Mouse (Mus musculus) lung, postnatal 0 days (tissue): ENCODE measurements around the gene Fto.

Experiments used
- CTCF ChIP-seq: IDR thresholded peaks from 2 replicates; pipeline ENCODE4 v1.5.1; 2016; ENCODE audit warnings: antibody characterized with exemption, mild to moderate bottlenecking
- EP300 ChIP-seq: IDR thresholded peaks from 2 replicates; pipeline ENCODE4 v1.6.1; 2016; ENCODE audit warnings: antibody characterized with exemption, mild to moderate bottlenecking, control low read depth

DNA sequence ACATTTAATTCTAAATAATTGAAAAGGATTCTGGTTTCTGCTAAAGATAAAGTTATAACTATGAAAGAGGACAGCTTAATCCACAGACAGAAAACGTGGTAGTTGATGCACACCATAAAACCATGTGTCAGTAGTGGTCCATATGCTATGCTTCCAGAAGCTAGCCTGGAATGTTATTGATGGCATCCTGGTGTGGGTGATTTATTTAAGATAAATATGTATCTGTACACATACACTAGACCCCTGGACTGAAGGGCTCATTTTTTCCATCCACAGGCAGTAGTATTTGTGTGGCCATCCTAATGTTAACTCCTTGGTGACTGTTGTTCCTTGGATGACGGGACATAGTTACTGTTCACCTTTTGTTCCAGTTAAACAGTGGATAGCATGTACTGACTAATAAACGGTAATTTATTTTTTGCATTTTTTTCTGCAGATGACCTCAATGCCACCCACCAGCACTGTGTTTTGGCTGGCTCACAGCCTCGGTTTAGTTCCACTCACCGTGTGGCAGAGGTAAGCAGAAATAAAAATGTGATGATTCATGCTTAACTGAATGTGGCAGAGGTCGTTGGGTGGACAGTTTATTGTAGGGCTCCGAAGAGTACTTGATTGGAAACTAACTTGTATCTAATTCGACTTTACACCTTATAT, 154.7 kb downstream of the Fto start:
- TF ChIP-seq CTCF = no peak
- no peak for TF ChIP-seq EP300
